Mouse (Mus musculus): ENCODE data around the gene Rara. TPM values are rescaled to one million over a fixed set of nuclear protein-coding genes. Genes with fewer than 3 reads are reported as not detected.
A peak's percentile ranks its signal among the peaks of the same experiment; 100 is the strongest.
"Not testable (repeated sequence)": the region's sequence is repeated elsewhere in the genome, so short reads cannot be mapped to it uniquely, and the experiment has no call there.

Rara gene
- polyA plus RNA-seq, 1 experiment from 2014 or later = 53.5 TPM

DNA sequence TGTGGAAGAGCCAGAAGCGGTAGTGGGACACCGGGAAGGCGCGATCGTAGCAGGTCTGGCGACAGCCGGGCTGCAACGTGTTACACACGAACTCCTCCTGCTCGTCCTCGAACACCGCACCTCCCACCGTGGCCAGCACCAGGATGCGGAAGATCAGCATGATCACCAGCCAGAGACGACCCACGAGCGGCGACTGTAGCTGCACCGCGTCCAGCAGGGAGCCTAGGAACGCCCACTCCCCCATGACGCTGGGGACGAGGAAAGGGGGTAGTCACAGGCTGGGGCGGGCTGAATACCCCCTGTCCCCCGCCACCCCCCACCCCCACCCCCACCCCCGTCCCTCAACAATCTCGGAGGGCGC lies 55.1 kb downstream of the Rara start, which contains the start of gene Gjd3:
Gene Gjd3 (minus strand): TSS at position 244 of the 361 bp plus-strand sequence.
- peaks cover 7% of the 10 kb centered on the region; the same call in 1 of the 2 replicates for H3K27me3 ChIP-seq
- WGBS = under 1% methylated on average over 28 of the region's 28 CpGs
- peak within 1 kb of the TSS; percentile 45 for H3K9ac ChIP-seq
- peaks cover 25% of the 10 kb centered on the region for H3K4me1 ChIP-seq
- H3K9me3 ChIP-seq (replicated peaks) = no peaks in the 10 kb centered on the region
- H3K36me3 ChIP-seq = no peaks in the 10 kb centered on the region
- peak within 1 kb of the TSS; percentile 60 for H3K4me3 ChIP-seq (replicated peaks)
- H3K4me2 ChIP-seq (replicated peaks) = peak within 1 kb of the TSS; percentile 99
- ATAC-seq (ENCODE audit: insufficient number of reproducible peaks, low FRiP score, low TSS enrichment, low read depth) = 0 out of 2 replicates have a peak, but pooled peaks have one; percentile 5
- 0 out of 2 replicates have a peak within 1 kb of the TSS, but pooled peaks have one; percentile 31 for H3K27ac ChIP-seq (replicated peaks)

- no peaks in the 10 kb centered on the region for H3K9me3 ChIP-seq (replicated peaks)
- WGBS = 60% methylated on average over 8 of the region's 8 CpGs
- no peak overlapping the region for H3K4me3 ChIP-seq (replicated peaks)
- no peaks in the 10 kb centered on the region for H3K36me3 ChIP-seq
- H3K27ac ChIP-seq (replicated peaks) = no peak overlapping the region
- peaks cover 24% of the 10 kb centered on the region for H3K4me1 ChIP-seq
- ATAC-seq (ENCODE audit: insufficient number of reproducible peaks, low FRiP score, low TSS enrichment, low read depth) = no peak
- H3K27me3 ChIP-seq = peaks cover 7% of the 10 kb centered on the region; the same call in 1 of the 2 replicates
- H3K9ac ChIP-seq = no peak overlapping the region
- H3K4me2 ChIP-seq (replicated peaks) = no peak overlapping the region
Measured at GRCm38 (mm10) chr11:98983551-98983950, 55.9 kb downstream of the Rara start.

- no peak overlapping the region for H3K27ac ChIP-seq (replicated peaks)
- H3K36me3 ChIP-seq = no peaks in the 10 kb centered on the region
- 91% methylated on average over 7 of the region's 7 CpGs for WGBS
- no peaks in the 10 kb centered on the region for H3K9me3 ChIP-seq (replicated peaks)
- peaks cover 6% of the 10 kb centered on the region; the same call in 1 of the 2 replicates for H3K27me3 ChIP-seq
- no peak overlapping the region for H3K4me2 ChIP-seq (replicated peaks)
- ATAC-seq (ENCODE audit: insufficient number of reproducible peaks, low FRiP score, low TSS enrichment, low read depth) = no peak
- H3K4me3 ChIP-seq (replicated peaks) = no peak overlapping the region
- peaks cover 18% of the 10 kb centered on the region; the same call in 1 of the 2 replicates for H3K4me1 ChIP-seq
- no peak overlapping the region for H3K9ac ChIP-seq
Measured at GRCm38 (mm10) chr11:98985542-98985941, 57.9 kb downstream of the Rara start.

- ATAC-seq (ENCODE audit: insufficient number of reproducible peaks, low FRiP score, low TSS enrichment, low read depth); H3K9me3 ChIP-seq (replicated peaks); H3K9ac ChIP-seq; H3K27ac ChIP-seq (replicated peaks); H3K4me2 ChIP-seq (replicated peaks); H3K4me1 ChIP-seq; H3K27me3 ChIP-seq; H3K4me3 ChIP-seq (replicated peaks): not testable (repeated sequence)
- peaks cover 15% of the 10 kb centered on the region for H3K36me3 ChIP-seq
- 92% methylated on average over 6 of the region's 6 CpGs for WGBS
Measured at GRCm38 (mm10) chr11:98988260-98988659, 60.6 kb downstream of the Rara start.

DNA sequence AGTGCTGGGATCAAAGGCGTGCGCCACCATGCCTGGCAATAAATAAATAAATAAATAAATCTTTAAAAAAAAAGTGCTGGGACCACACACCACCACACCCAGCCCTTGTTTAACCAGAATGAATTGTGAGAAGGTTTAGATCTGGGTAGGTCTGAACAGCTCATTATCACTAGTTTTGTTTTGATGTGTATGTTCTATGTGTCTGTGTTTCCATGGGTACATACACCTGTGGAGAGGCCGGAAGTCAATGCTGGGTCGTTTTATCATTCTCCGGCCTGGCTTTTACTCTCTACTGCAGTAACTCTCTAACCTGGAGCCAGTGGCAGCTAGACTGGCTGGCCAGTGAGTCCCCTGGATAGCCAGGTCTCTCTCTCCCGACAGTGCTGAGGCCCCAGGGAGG lies 63.2 kb downstream of the Rara start:
- H3K27ac ChIP-seq (replicated peaks) = no peak overlapping the region
- H3K9ac ChIP-seq = no peak overlapping the region
- no peak overlapping the region for H3K4me3 ChIP-seq (replicated peaks)
- H3K27me3 ChIP-seq = no peaks in the 10 kb centered on the region
- no peaks in the 10 kb centered on the region for H3K9me3 ChIP-seq (replicated peaks)
- no peak overlapping the region for H3K4me2 ChIP-seq (replicated peaks)
- ATAC-seq (ENCODE audit: insufficient number of reproducible peaks, low FRiP score, low TSS enrichment, low read depth) = no peak
- H3K4me1 ChIP-seq = no peaks in the 10 kb centered on the region
- peaks cover 39% of the 10 kb centered on the region for H3K36me3 ChIP-seq
- 83% methylated on average over 6 of the region's 6 CpGs for WGBS

GRCm38 (mm10) chr11:98995987-98996386 lies 68.4 kb downstream of the Rara start:
- no peak overlapping the region for H3K4me3 ChIP-seq (replicated peaks)
- 91% methylated on average over 7 of the region's 7 CpGs for WGBS
- peaks cover 83% of the 10 kb centered on the region for H3K36me3 ChIP-seq
- no peak overlapping the region for H3K9ac ChIP-seq
- no peak for ATAC-seq (ENCODE audit: insufficient number of reproducible peaks, low FRiP score, low TSS enrichment, low read depth)
- no peaks in the 10 kb centered on the region for H3K4me1 ChIP-seq
- no peaks in the 10 kb centered on the region for H3K27me3 ChIP-seq
- no peak overlapping the region for H3K4me2 ChIP-seq (replicated peaks)
- no peak overlapping the region for H3K27ac ChIP-seq (replicated peaks)
- no peaks in the 10 kb centered on the region for H3K9me3 ChIP-seq (replicated peaks)

DNA sequence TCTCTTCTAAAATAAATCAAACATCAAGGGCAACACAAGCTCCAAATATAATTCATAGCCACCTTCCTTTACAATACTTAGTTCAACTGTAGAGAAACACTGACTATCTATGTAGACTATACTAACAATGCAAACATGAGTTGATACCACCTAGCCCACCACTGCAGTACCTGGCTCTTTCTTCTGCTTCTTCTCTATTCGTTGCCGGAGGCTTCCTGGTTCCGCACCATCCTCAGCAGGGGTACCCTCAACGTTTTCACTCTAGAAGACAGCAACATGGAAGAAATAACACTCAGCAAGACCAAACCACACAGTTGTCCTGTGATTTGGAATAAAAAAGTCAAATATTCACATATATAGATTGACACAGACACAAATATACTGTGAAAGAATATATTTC lies 70.0 kb downstream of the Rara start:
- H3K4me1 ChIP-seq = no peaks in the 10 kb centered on the region
- no peak overlapping the region for H3K27ac ChIP-seq (replicated peaks)
- no peak overlapping the region for H3K4me3 ChIP-seq (replicated peaks)
- H3K36me3 ChIP-seq = peaks cover 87% of the 10 kb centered on the region
- H3K9ac ChIP-seq = no peak overlapping the region
- no peaks in the 10 kb centered on the region for H3K27me3 ChIP-seq
- H3K9me3 ChIP-seq (replicated peaks) = no peaks in the 10 kb centered on the region
- WGBS = 93% methylated on average over 4 of the region's 4 CpGs
- no peak overlapping the region for H3K4me2 ChIP-seq (replicated peaks)
- no peak for ATAC-seq (ENCODE audit: insufficient number of reproducible peaks, low FRiP score, low TSS enrichment, low read depth)

- Histone ChIP-seq H3K27me3 (no peaks in the 10 kb centered on the region), H3K4me3 (replicated peaks) (no peak overlapping the region), H3K36me3 (peaks cover 88% of the 10 kb centered on the region), H3K4me2 (replicated peaks) (no peak overlapping the region), H3K4me1 (no peaks in the 10 kb centered on the region), H3K9me3 (replicated peaks) (no peaks in the 10 kb centered on the region), H3K27ac (replicated peaks) (no peak overlapping the region), H3K9ac (no peak overlapping the region)
- ATAC-seq (ENCODE audit: insufficient number of reproducible peaks, low FRiP score, low TSS enrichment, low read depth) = no peak
Measured at GRCm38 (mm10) chr11:98998776-98999175, 71.2 kb downstream of the Rara start.

DNA sequence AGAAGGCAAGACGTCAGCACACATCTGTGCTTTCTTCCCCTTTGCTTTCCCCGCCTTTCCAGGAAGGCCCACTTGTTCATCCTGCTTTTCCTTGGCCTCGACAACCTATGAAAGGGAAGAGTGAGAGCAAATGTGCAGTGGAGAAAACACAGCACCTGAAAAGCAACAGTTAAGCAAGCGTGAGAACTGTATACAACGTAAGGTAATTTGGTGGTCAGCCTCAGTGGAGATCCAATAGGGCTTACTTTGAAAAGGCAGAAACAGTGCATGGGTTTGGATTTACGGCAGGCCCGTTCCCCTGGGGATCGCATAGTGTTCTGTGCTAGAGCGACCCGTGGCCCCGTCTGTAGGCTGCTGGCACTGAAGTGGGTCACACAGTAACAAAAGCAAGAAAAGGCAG lies 71.6 kb downstream of the Rara start:
- no peak overlapping the region for H3K27ac ChIP-seq (replicated peaks)
- no peak overlapping the region for H3K4me3 ChIP-seq (replicated peaks)
- no peak overlapping the region for H3K9ac ChIP-seq
- no peak for ATAC-seq (ENCODE audit: insufficient number of reproducible peaks, low FRiP score, low TSS enrichment, low read depth)
- no peaks in the 10 kb centered on the region for H3K4me1 ChIP-seq
- no peak overlapping the region for H3K4me2 ChIP-seq (replicated peaks)
- no peaks in the 10 kb centered on the region for H3K9me3 ChIP-seq (replicated peaks)
- 83% methylated on average over 11 of the region's 11 CpGs for WGBS
- peaks cover 87% of the 10 kb centered on the region for H3K36me3 ChIP-seq
- no peaks in the 10 kb centered on the region for H3K27me3 ChIP-seq

DNA sequence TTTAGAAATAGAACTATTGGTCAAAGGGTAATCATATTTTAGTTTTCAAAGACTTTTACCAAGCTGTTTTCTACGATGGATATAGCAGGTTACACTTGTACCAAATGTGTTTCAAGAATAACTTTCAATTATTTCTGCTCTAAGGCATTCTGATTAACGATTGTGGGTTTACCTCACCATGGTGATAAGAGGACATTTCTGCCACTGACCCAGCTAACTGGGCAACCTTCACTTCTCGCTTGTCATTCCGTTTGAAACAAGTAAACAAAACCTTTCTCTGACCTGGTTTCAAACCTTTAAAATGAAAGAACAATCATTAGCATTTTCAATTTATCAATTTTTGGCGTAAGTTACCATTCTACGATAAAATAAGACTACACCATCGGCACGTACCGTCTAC lies 79.2 kb downstream of the Rara start:
- 93% methylated on average over 9 of the region's 9 CpGs for WGBS

DNA sequence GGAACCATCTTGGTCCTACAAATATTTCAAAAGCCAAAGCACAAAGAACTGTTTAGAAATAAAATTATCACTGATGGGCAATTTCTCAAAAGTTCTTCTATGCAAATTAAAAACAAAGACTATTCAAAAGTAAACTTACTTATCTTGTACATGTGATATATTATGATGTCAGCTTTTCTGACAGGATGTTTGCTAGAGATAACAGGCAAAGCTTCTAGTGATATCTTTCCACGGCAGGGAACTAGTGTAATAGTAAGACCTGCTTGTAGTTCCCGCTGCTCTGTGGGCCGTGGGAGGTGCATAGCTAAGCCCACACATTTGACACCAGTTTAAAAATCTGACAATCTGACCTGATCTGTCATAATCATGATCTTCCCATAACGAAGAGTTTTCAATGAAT lies 82.5 kb downstream of the Rara start:
- Histone ChIP-seq H3K27me3 (no peaks in the 10 kb centered on the region), H3K9ac (no peak overlapping the region), H3K4me2 (replicated peaks) (no peak overlapping the region), H3K9me3 (replicated peaks) (no peaks in the 10 kb centered on the region), H3K4me1 (no peaks in the 10 kb centered on the region), H3K36me3 (peaks cover 61% of the 10 kb centered on the region), H3K27ac (replicated peaks) (no peak overlapping the region), H3K4me3 (replicated peaks) (no peak overlapping the region)
- 91% methylated on average over 4 of the region's 4 CpGs for WGBS
- no peak for ATAC-seq (ENCODE audit: insufficient number of reproducible peaks, low FRiP score, low TSS enrichment, low read depth)

More for the DNA sequence above, 79.2 kb downstream of the Rara start:
- H3K27ac ChIP-seq (replicated peaks) = no peak overlapping the region
- H3K9ac ChIP-seq = no peak overlapping the region
- no peak overlapping the region for H3K4me3 ChIP-seq (replicated peaks)
- ATAC-seq (ENCODE audit: insufficient number of reproducible peaks, low FRiP score, low TSS enrichment, low read depth) = no peak
- H3K9me3 ChIP-seq (replicated peaks) = no peaks in the 10 kb centered on the region
- no peaks in the 10 kb centered on the region for H3K4me1 ChIP-seq
- no peaks in the 10 kb centered on the region for H3K27me3 ChIP-seq
- H3K36me3 ChIP-seq = peaks cover 54% of the 10 kb centered on the region
- H3K4me2 ChIP-seq (replicated peaks) = no peak overlapping the region

DNA sequence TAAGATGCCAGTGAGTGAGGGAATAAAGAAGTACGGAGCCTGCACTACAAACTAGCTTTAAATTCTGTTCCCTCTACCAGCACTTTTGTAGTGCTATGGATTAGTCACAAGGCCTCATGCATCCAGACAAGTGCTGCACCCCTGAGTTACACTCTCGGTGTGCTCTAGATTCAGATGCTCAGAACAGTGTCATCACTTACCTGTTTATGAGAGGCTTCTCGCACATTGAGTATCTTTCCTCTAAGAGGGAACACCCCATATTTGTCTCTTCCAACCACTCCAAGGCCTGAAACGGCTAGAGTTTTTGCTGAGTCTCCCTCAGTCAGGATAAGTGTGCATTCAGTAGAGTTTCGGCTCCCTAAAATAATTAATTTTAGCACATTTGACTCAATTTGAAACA lies 83.1 kb downstream of the Rara start:
- ATAC-seq (ENCODE audit: insufficient number of reproducible peaks, low FRiP score, low TSS enrichment, low read depth) = no peak
- 94% methylated on average over 5 of the region's 5 CpGs for WGBS
- H3K36me3 ChIP-seq = peaks cover 62% of the 10 kb centered on the region

More for the DNA sequence above, 83.1 kb downstream of the Rara start:
- Histone ChIP-seq H3K9ac (no peak overlapping the region), H3K27ac (replicated peaks) (no peak overlapping the region), H3K9me3 (replicated peaks) (no peaks in the 10 kb centered on the region), H3K27me3 (no peaks in the 10 kb centered on the region), H3K4me3 (replicated peaks) (no peak overlapping the region), H3K4me2 (replicated peaks) (no peak overlapping the region), H3K4me1 (no peaks in the 10 kb centered on the region)

Data from embryonic facial prominence, embryonic 15.5 days (tissue).